Mouse (Mus musculus) hindbrain, embryonic 12.5 days (tissue): Measurements from ENCODE around the gene Txnrd1. TPM values are rescaled to one million over a fixed set of nuclear protein-coding genes. Genes with fewer than 3 reads are reported as not detected.

Experiments used
- ATAC-seq: fragments of 200-750 bp; cut with Nextera tagmentation; 2 replicates; pipeline ENCODE4 v1.8.0; 2017; ENCODE audit warnings: moderate TSS enrichment; ENCODE audit not compliant: low FRiP score
- H3K27ac ChIP-seq: fragments of 300-500 bp; sonication (generic); 2 replicates; pipeline ENCODE4 v1.5.1; 2016; ENCODE audit warnings: mild to moderate bottlenecking
- H3K27me3 ChIP-seq: fragments of 300-500 bp; sonication (generic); 2 replicates; pipeline ENCODE4 v1.6.1; 2016; ENCODE audit warnings: mild to moderate bottlenecking
- H3K36me3 ChIP-seq: fragments of 300-500 bp; sonication (generic); 2 replicates; pipeline ENCODE4 v1.6.1; 2016; ENCODE audit warnings: mild to moderate bottlenecking
- H3K4me1 ChIP-seq: fragments of 300-500 bp; sonication (generic); 2 replicates; pipeline ENCODE4 v1.6.1; 2016
- H3K4me2 ChIP-seq: fragments of 300-500 bp; sonication (generic); replicated peaks from 2 replicates; pipeline ENCODE4 v1.6.1; 2016; ENCODE audit warnings: mild to moderate bottlenecking
- H3K4me3 ChIP-seq: fragments of 300-500 bp; sonication (generic); 2 replicates; pipeline ENCODE4 v1.5.1; 2016; ENCODE audit warnings: mild to moderate bottlenecking
- H3K9ac ChIP-seq: fragments of 300-500 bp; sonication (generic); 2 replicates; pipeline ENCODE4 v1.6.1; 2016; ENCODE audit warnings: mild to moderate bottlenecking, moderate library complexity
- H3K9me3 ChIP-seq: fragments of 300-500 bp; sonication (generic); replicated peaks from 2 replicates; pipeline ENCODE4 v1.6.1; 2016; ENCODE audit warnings: mild to moderate bottlenecking
- WGBS: fragments of 180-500 bp; shearing (Covaris S2); methylation state at CpG from one replicate; pipeline ENCODE4 v1.1.7; 2016; 5-methylcytosine and 5-hydroxymethylcytosine counted together
- polyA plus RNA-seq: library from polyadenylated mRNA; unstranded; fragments of >200 nt; fragmentation: Nextera tagmentation; extraction: Ambion mirVana; gene quantifications from 2 replicates; pipeline ENCODE4 v1.2.1, GENCODE M21; 2016

The Txnrd1 gene
- polyA plus RNA-seq, 1 experiment from 2014 or later: 155 TPM

DNA sequence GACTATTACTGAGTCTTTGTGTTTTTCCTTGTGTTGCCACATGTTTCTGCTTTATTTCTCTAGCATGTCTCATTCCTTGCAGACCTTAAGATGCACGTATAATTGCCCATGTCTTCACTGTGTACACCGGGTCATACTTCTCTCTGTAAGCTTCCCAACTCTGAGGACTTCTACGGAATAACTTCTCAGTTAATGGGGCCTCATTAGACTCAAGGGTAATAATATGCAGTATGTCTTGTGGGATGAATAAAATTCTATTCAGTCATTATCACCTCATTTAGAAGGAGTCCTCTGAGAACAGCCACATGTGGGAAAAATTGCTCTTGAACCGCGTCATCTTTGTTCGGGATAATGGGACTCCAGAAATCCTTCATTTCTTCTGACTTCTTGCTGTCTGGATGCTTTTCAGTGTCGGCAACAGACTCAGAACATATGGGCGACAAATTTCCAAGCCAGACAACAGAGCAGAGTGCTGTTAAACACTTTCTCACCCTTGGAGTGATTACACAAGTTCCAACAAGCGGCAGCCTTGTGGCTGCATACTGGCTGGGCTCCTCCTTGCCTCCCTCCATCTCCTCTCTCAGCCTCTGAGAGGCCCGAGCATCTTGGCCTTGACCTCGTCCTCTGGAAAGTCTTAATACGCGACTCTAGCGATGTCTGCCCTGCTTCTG, 10.5 kb upstream of the Txnrd1 start:
- ATAC-seq: no peak
- 75% methylated on average over 14 of the region's 14 CpGs for WGBS
- H3K4me1 ChIP-seq: 0 out of 2 replicates have a peak, but pooled peaks cover 2% of the 10 kb centered on the region

DNA sequence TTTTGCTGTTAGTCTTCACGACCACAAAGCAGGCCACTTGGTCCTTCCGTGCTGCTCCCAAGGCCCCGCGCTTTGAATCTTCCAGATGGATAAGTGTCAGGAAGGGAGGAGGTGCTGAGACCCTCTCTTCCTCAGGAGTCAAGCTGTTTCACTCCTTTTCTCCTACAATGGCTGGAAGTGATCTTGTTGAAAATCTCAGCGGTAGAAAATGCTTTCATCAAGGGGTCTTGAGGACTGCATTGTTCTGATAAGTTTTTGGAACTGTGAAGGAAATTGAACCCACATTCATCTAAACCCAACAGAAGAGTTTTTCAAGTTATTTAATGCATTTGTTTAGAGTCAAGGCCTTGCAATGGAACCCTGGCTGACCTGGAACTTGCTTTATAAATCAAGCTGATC, 10.0 kb upstream of the Txnrd1 start:
- WGBS: 66% methylated on average over 5 of the region's 5 CpGs
- Histone ChIP-seq H3K9me3 (no peaks in the 10 kb centered on the region), H3K27me3 (no peaks in the 10 kb centered on the region), H3K4me2 (no peak overlapping the region), H3K36me3 (no peaks in the 10 kb centered on the region), H3K4me1 (0 out of 2 replicates have a peak, but pooled peaks cover 2% of the 10 kb centered on the region), H3K9ac (no peak overlapping the region), H3K4me3 (no peak overlapping the region), H3K27ac (no peak overlapping the region)
- ATAC-seq: no peak

More for the DNA sequence above, 10.5 kb upstream of the Txnrd1 start:
- Histone ChIP-seq H3K4me2 (no peak overlapping the region), H3K4me3 (no peak overlapping the region), H3K9ac (no peak overlapping the region), H3K36me3 (no peaks in the 10 kb centered on the region), H3K27ac (no peak overlapping the region), H3K27me3 (no peaks in the 10 kb centered on the region), H3K9me3 (no peaks in the 10 kb centered on the region)

DNA sequence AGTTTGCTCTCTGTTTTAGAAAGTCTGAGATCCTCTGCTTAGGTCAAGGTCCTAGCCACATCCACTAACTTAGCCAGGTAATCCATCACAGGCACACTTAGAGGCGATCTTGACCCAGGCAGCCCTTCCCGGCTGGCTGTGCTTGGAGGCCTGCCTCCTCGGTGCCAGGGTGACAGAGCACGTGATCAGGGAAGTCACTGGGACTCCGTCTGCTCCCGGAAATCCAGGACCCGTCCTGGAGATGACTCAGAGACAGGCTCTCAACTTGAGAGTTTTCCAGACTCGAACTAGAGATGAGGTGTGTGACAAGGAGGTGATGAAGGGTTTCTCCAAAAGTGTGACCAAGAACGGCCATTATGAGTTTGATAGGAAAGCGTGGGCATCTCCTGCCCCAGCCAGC, 9.2 kb upstream of the Txnrd1 start:
- no peak overlapping the region for H3K9ac ChIP-seq
- H3K4me1 ChIP-seq: 0 out of 2 replicates have a peak, but pooled peaks cover 2% of the 10 kb centered on the region
- no peak for ATAC-seq
- no peak overlapping the region for H3K27ac ChIP-seq
- 65% methylated on average over 10 of the region's 10 CpGs for WGBS
- H3K4me2 ChIP-seq: no peak overlapping the region
- no peaks in the 10 kb centered on the region for H3K27me3 ChIP-seq
- no peak overlapping the region for H3K4me3 ChIP-seq
- H3K36me3 ChIP-seq: no peaks in the 10 kb centered on the region
- no peaks in the 10 kb centered on the region for H3K9me3 ChIP-seq

GRCm38 (mm10) chr10:82826516-82826915, 7.2 kb upstream of the Txnrd1 start:
- no peaks in the 10 kb centered on the region for H3K36me3 ChIP-seq
- no peak overlapping the region for H3K4me3 ChIP-seq
- WGBS: 58% methylated on average over 6 of the region's 6 CpGs
- H3K27me3 ChIP-seq: no peaks in the 10 kb centered on the region
- H3K4me1 ChIP-seq: 0 out of 2 replicates have a peak, but pooled peaks cover 2% of the 10 kb centered on the region
- ATAC-seq: peak; percentile 52; the same call in 1 of the 2 replicates
- H3K9ac ChIP-seq: no peak overlapping the region
- H3K9me3 ChIP-seq: no peaks in the 10 kb centered on the region
- no peak overlapping the region for H3K27ac ChIP-seq
- no peak overlapping the region for H3K4me2 ChIP-seq

DNA sequence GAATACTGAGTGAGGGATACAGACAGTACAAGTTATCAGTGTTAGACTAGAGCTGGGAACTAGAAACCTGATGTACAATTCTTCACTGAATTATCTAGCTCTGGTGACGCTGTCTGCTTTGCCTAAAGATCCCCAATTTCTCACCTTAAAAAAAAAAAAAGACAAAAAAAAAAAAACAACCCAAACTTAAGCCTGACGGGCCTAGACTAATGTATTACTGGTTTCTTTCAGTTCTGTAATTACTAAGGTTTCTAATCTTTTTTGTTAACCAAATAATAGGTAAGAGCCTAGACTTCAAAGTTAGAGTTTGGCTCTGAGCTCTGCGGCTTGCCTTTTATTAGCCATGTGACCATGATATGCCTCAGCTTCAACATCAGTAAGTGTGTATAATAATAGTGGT, 2.1 kb downstream of the Txnrd1 start:
- no peaks in the 10 kb centered on the region for H3K36me3 ChIP-seq
- H3K4me1 ChIP-seq: 0 out of 2 replicates have a peak, but pooled peaks cover 2% of the 10 kb centered on the region
- H3K4me3 ChIP-seq: no peak overlapping the region
- H3K9me3 ChIP-seq: no peaks in the 10 kb centered on the region
- no peak overlapping the region for H3K9ac ChIP-seq
- H3K27ac ChIP-seq: no peak overlapping the region
- H3K27me3 ChIP-seq: no peaks in the 10 kb centered on the region
- WGBS: 92% methylated on average over 3 of the region's 3 CpGs
- H3K4me2 ChIP-seq: no peak overlapping the region
- ATAC-seq: no peak

DNA sequence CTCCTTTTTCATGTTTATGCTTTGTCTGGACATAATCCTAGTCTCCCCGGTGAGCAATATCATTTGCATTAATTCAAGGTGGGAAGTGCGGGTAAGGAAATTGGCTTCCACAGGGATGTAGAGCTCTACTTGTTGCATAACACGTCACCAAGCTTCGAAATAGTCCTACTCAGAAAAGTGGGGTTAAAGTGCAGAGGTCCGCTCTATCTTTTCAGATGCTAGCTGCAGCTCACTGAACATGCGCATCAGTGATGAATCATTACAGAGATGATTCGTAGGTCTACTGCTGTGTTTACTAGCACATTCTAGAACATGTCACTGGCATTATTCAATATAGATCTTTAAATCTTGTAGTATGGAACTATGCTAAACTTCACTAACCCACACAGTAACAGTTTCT, 4.6 kb downstream of the Txnrd1 start:
- Histone ChIP-seq H3K4me3 (no peak overlapping the region), H3K4me2 (no peak overlapping the region), H3K9me3 (no peaks in the 10 kb centered on the region), H3K4me1 (0 out of 2 replicates have a peak, but pooled peaks cover 2% of the 10 kb centered on the region), H3K27me3 (no peaks in the 10 kb centered on the region), H3K27ac (no peak overlapping the region), H3K36me3 (no peaks in the 10 kb centered on the region), H3K9ac (no peak overlapping the region)
- ATAC-seq: no peak
- WGBS: 87% methylated on average over 7 of the region's 7 CpGs

DNA sequence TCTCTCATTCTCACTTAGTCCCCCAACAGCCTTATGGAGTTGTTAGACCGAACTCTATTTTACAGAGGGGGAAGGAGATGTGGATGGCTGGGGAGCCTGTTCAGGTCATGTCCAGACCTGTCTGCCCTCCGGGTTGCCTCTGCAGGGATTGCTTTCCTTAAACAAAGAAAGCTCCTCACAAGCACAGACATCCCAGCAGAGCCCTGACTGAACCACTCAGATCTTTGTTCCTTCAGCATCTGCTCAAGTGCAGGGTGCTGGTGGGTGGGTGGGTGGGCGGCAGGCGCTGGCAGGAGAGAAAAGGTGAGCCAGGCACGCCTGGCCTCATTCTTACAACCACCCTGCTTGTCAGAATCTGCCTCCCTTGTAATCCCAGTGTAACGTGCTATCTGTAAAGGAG, 10.3 kb downstream of the Txnrd1 start:
- H3K4me2 ChIP-seq: no peak overlapping the region
- H3K9me3 ChIP-seq: no peaks in the 10 kb centered on the region
- ATAC-seq: no peak
- WGBS: 60% methylated on average over 6 of the region's 6 CpGs
- H3K9ac ChIP-seq: no peak overlapping the region
- no peaks in the 10 kb centered on the region for H3K36me3 ChIP-seq
- H3K4me3 ChIP-seq: no peak overlapping the region
- no peak overlapping the region for H3K27ac ChIP-seq
- no peaks in the 10 kb centered on the region for H3K27me3 ChIP-seq
- no peaks in the 10 kb centered on the region for H3K4me1 ChIP-seq

- H3K27ac ChIP-seq: no peak overlapping the region
- no peaks in the 10 kb centered on the region for H3K36me3 ChIP-seq
- H3K9me3 ChIP-seq: no peaks in the 10 kb centered on the region
- no peak overlapping the region for H3K4me3 ChIP-seq
- no peak overlapping the region for H3K9ac ChIP-seq
- H3K27me3 ChIP-seq: no peaks in the 10 kb centered on the region
- H3K4me1 ChIP-seq: peaks cover under 1% of the 10 kb centered on the region; the same call in 1 of the 2 replicates
- 89% methylated on average over 6 of the region's 8 CpGs for WGBS
- H3K4me2 ChIP-seq: no peak overlapping the region
- no peak for ATAC-seq
These were observed 11.0 kb downstream of the Txnrd1 start for GRCm38 (mm10) chr10:82844731-82845130.

GRCm38 (mm10) chr10:82847821-82848459, 14.2 kb downstream of the Txnrd1 start:
- 76% methylated on average over 9 of the region's 9 CpGs for WGBS
- Histone ChIP-seq H3K36me3 (no peaks in the 10 kb centered on the region), H3K27me3 (no peaks in the 10 kb centered on the region), H3K9me3 (no peaks in the 10 kb centered on the region), H3K4me3 (no peak overlapping the region), H3K27ac (no peak overlapping the region), H3K4me1 (peaks cover 8% of the 10 kb centered on the region; the same call in 1 of the 2 replicates), H3K9ac (no peak overlapping the region), H3K4me2 (no peak overlapping the region)
- no peak for ATAC-seq

DNA sequence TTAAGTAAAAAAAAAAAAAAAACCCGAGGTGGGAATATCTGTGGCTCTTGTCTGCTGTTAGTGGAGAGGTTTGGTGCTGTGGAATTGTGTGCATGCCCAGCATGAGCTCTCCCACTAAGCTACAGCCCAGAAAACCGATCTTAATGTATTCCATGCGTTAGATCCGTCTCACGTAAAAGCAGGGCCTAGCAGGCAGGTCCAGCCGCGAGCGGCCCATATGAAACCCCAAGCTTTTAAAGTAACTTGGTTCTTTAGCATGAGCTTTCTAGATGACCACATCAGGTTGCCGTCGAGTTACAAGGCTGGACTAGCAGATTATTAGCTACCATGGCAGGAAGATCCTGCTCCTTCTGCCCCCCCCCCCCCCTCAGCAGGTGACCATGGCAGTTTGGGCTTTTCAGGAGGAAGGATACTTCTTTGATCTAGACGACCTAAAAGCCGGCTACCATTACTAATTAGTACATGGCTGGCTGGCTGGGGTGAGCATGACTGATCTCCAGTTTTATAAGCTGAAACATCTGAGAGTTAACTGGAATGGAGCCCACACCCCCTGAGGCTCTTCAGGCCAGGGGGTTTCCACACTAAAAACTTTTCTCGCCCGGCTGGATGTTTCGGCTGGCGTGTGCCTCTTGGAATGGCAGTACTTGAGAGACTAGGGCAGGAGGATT, 16.1 kb downstream of the Txnrd1 start:
- H3K4me2 ChIP-seq: no peak overlapping the region
- no peak overlapping the region for H3K27ac ChIP-seq
- H3K4me3 ChIP-seq: no peak overlapping the region
- peaks cover 8% of the 10 kb centered on the region; the same call in 1 of the 2 replicates for H3K4me1 ChIP-seq
- no peaks in the 10 kb centered on the region for H3K9me3 ChIP-seq
- no peak for ATAC-seq
- H3K27me3 ChIP-seq: no peaks in the 10 kb centered on the region
- no peak overlapping the region for H3K9ac ChIP-seq
- no peaks in the 10 kb centered on the region for H3K36me3 ChIP-seq
- WGBS: 48% methylated on average over 16 of the region's 16 CpGs

DNA sequence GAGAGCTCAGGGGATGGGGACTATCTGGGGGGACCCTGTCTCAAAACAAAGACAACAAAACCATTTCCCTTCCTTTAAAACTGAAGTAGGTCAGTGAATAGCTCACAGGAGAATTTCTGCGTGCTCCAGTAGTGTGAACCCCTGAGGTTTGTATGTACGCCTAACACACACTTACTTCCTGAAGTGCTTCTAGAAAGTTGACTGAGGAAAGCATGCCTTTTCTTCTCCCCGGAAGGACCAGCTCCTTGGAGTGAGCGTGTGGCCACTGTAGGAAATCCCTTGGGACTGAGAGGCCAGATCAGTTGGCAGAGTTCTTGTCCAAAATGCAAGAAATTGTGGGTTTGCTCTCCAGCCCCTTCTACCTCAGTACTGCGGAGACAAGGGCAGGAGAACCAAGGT, 16.6 kb downstream of the Txnrd1 start:
- no peak for ATAC-seq
- H3K4me1 ChIP-seq: peaks cover 8% of the 10 kb centered on the region; the same call in 1 of the 2 replicates

DNA sequence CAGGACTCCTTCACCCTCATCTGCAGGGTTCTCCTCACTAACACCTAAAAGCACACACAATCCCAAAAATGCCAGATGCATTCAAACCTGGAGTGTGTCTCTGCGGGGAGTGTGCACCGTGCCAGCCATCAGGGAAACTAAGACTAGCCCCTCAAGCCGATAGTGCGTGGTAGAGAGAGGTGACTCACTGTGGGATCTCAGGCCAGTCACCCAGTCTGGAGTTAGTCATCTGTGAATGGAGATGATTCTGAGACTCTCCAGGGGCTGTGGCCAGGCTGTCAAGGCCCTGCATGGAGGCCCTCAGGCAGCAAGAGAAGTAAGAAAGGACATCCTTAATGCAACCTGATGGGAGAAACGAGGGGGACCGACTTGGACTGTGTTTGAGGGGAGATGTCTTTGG, 18.0 kb downstream of the Txnrd1 start:
- Histone ChIP-seq H3K27ac (no peak overlapping the region), H3K4me3 (no peak overlapping the region), H3K9me3 (no peaks in the 10 kb centered on the region), H3K4me2 (no peak overlapping the region), H3K36me3 (no peaks in the 10 kb centered on the region), H3K27me3 (no peaks in the 10 kb centered on the region), H3K9ac (no peak overlapping the region), H3K4me1 (peaks cover 8% of the 10 kb centered on the region; the same call in 1 of the 2 replicates)
- 81% methylated on average over 6 of the region's 6 CpGs for WGBS
- ATAC-seq: no peak

More for the DNA sequence above, 16.6 kb downstream of the Txnrd1 start:
- Histone ChIP-seq H3K27ac (no peak overlapping the region), H3K4me3 (no peak overlapping the region), H3K4me2 (no peak overlapping the region), H3K27me3 (no peaks in the 10 kb centered on the region), H3K9ac (no peak overlapping the region), H3K9me3 (no peaks in the 10 kb centered on the region), H3K36me3 (no peaks in the 10 kb centered on the region)
- WGBS: 76% methylated on average over 5 of the region's 5 CpGs
